Mouse (Mus musculus): ENCODE measurements around the gene Krt32. TPM values are rescaled to one million over a fixed set of nuclear protein-coding genes. Genes with fewer than 3 reads are reported as not detected.

The Krt32 gene
- total and polyA plus RNA-seq, 3 experiments, result not detected

GRCm38 (mm10) chr11:100100391-100100790 is 12.4 kb upstream of the Krt32 start:
- in situ Hi-C loops (cut with MboI; ENCODE audit: low pct_ligation_motif_present, low pct_unique_long_range_greater_than_20kb, low sequenced_read_pairs), result no loop called here
- Histone ChIP-seq H3K27ac (ENCODE audit: insufficient read depth, low read depth) (no peak overlapping the region), H3K4me2 (ENCODE audit: insufficient read depth, low read depth, poor library complexity, severe bottlenecking) (no peak overlapping the region), H3K36me3 (replicated peaks in 1 of 2; ENCODE audit: control insufficient read depth in 1 of 2, insufficient read depth in 1 of 2, low read length in 1 of 2) (no peaks in the 10 kb centered on the region), H3K79me2 (replicated peaks; ENCODE audit: control insufficient read depth, extremely low read depth, insufficient read depth, poor library complexity, severe bottlenecking) (no peaks in the 10 kb centered on the region), H3K4me3 (replicated peaks in 1 of 3; ENCODE audit: low read depth in 2 of 3, low read length in 2 of 3, poor library complexity in 1 of 3) (no peak overlapping the region), H3K4me1 (ENCODE audit: control insufficient read depth in 1 of 2, insufficient read depth in 2 of 2) (no peaks in the 10 kb centered on the region), H3K9me3 (replicated peaks; ENCODE audit: low read length) (no peaks in the 10 kb centered on the region), H3K27me3 (replicated peaks) (peaks cover 98% of the 10 kb centered on the region), H3K9ac (ENCODE audit: insufficient read depth, low read depth) (no peak overlapping the region)
- TF ChIP-seq POLR2AphosphoS2 (IDR thresholded peaks at IDR 0.05; ENCODE audit: low read depth, low read length) (no peak), MAX (IDR thresholded peaks at IDR 0.05; ENCODE audit: low read length) (no peak), POLR2A (IDR thresholded peaks at IDR 0.05; ENCODE audit: low read depth, low read length) (no peak), ZC3H11A (IDR thresholded peaks at IDR 0.05; ENCODE audit: low read depth, low read length) (no peak), CHD2 (IDR thresholded peaks at IDR 0.05; ENCODE audit: low read length) (no peak), HCFC1 (IDR thresholded peaks at IDR 0.05; ENCODE audit: low read depth, low read length) (no peak), IRF4 (IDR thresholded peaks at IDR 0.05; ENCODE audit: low read depth, low read length) (no peak), ETS1 (conservative IDR thresholded peaks at IDR 0.05; ENCODE audit: low read depth, low read length) (no peak), UBTF (IDR thresholded peaks at IDR 0.05; ENCODE audit: low read depth, low read length) (no peak), SMC3 (IDR thresholded peaks at IDR 0.05; ENCODE audit: low read depth, low read length) (no peak), MEF2A (IDR thresholded peaks at IDR 0.05; ENCODE audit: borderline replicate concordance, low read depth, low read length) (no peak), USF1 (IDR thresholded peaks at IDR 0.05; ENCODE audit: low read depth, low read length) (no peak), MAZ (IDR thresholded peaks at IDR 0.05; ENCODE audit: low read depth, low read length) (no peak), KAT2A (IDR thresholded peaks at IDR 0.05; ENCODE audit: insufficient replicate concordance, low read length) (no peak), MAFK (IDR thresholded peaks at IDR 0.05; ENCODE audit: insufficient replicate concordance, low read length) (no peak)
- DNase-seq (ENCODE audit: extremely low read depth), result no peak
- dilution Hi-C loops (cut with MboI; ENCODE audit: extremely low pct_ligation_motif_present, extremely low pct_unique_long_range_greater_than_20kb, low sequenced_read_pairs), result no loop called here

GRCm38 (mm10) chr11:100097819-100098218 is 9.8 kb upstream of the Krt32 start:
- no peaks in the 10 kb centered on the region for H3K9me3 ChIP-seq (replicated peaks; ENCODE audit: low read length)
- dilution Hi-C loops (cut with MboI; ENCODE audit: extremely low pct_ligation_motif_present, extremely low pct_unique_long_range_greater_than_20kb, low sequenced_read_pairs), result no loop called here
- TF ChIP-seq SMC3 (IDR thresholded peaks at IDR 0.05; ENCODE audit: low read depth, low read length) (no peak), ELF1 (IDR thresholded peaks at IDR 0.05; ENCODE audit: low read depth, low read length) (no peak), RAD21 (IDR thresholded peaks at IDR 0.05; ENCODE audit: low read depth, low read length) (no peak), NELFE (IDR thresholded peaks at IDR 0.05; ENCODE audit: low read depth, low read length) (no peak)
- no peak overlapping the region for H3K27ac ChIP-seq (ENCODE audit: insufficient read depth, low read depth)
- no peaks in the 10 kb centered on the region for H3K4me1 ChIP-seq (ENCODE audit: control insufficient read depth in 1 of 2, insufficient read depth in 2 of 2)
- in situ Hi-C loops (cut with MboI; ENCODE audit: low pct_ligation_motif_present, low pct_unique_long_range_greater_than_20kb, low sequenced_read_pairs), result no loop called here
- no peaks in the 10 kb centered on the region for H3K79me2 ChIP-seq (replicated peaks; ENCODE audit: control insufficient read depth, extremely low read depth, insufficient read depth, poor library complexity, severe bottlenecking)
- H3K27me3 ChIP-seq (replicated peaks), result peaks cover 97% of the 10 kb centered on the region
- H3K36me3 ChIP-seq (replicated peaks in 1 of 2; ENCODE audit: control insufficient read depth in 1 of 2, insufficient read depth in 1 of 2, low read length in 1 of 2), result no peaks in the 10 kb centered on the region
- H3K4me3 ChIP-seq (replicated peaks in 1 of 3; ENCODE audit: low read depth in 2 of 3, low read length in 2 of 3, poor library complexity in 1 of 3), result no peak overlapping the region
- H3K9ac ChIP-seq (ENCODE audit: insufficient read depth, low read depth), result no peak overlapping the region
- DNase-seq (ENCODE audit: extremely low read depth), result no peak
- no peak overlapping the region for H3K4me2 ChIP-seq (ENCODE audit: insufficient read depth, low read depth, poor library complexity, severe bottlenecking)

Measured in CH12.LX (cell line).